In genomic region chr12:103346945-103347344, GRCm38 (mm10) we compare ENCODE assay signal across 13 mouse cellular contexts. TPM values are rescaled to one million over a fixed set of nuclear protein-coding genes. Genes with fewer than 3 reads are reported as not detected.
DNase-seq lines count a peak whose midpoint lies in the region; ATAC-seq and TF ChIP-seq lines count a peak whose summit lies in the region.
"Had no signal": no experiment of that assay in that cellular context is flagged by ENCODE, and none has a peak within 500 bp of the region (broad histone marks: within the 10 kb centered on the region; RNA-seq: fewer than 3 reads in every experiment).

No protein-coding gene starts in this region.

- no peak for DNase-seq in heart, adult 9 months (ENCODE audit: low spot score in 2 of 2)
- DNase-seq in right cerebral cortex, adult 18-20 months = peak; percentile 82
- no peak for DNase-seq in right cerebral cortex, postnatal 10 days (ENCODE audit: low spot score in 2 of 2)
- no peak for DNase-seq in cerebellum, postnatal 25 days
- DNase-seq: cerebellum, postnatal 14 days; kidney, postnatal 14 days; liver, embryonic 13.5 days; midbrain, embryonic 14.5 days had no signal

- WGBS in heart, embryonic 14.5 days = 57% methylated on average over 8 of the region's 8 CpGs
- WGBS in olfactory bulb, adult 2 months = 39% methylated on average over 8 of the region's 8 CpGs

- peak overlapping the region; percentile 34; the same call in 1 of the 2 replicates for H3K9ac ChIP-seq in heart, embryonic 14.5 days (ENCODE audit: low read length)
- H3K9ac ChIP-seq: liver, embryonic 13.5 days had no signal

- H3K9me3 ChIP-seq in heart, embryonic 14.5 days (ENCODE audit: control insufficient read depth, low read length) = no peaks in the 10 kb centered on the region
- H3K9me3 ChIP-seq: liver, embryonic 13.5 days had no signal

- H3K4me1 ChIP-seq in heart, embryonic 14.5 days (ENCODE audit: control insufficient read depth in 2 of 2, insufficient read depth in 2 of 2, low read length in 2 of 2) = peaks cover 10 to 20% of the 10 kb centered on the region in 2 experiments
- peaks cover 38% of the 10 kb centered on the region for H3K4me1 ChIP-seq in bone marrow macrophage, adult 2 months (ENCODE audit: control insufficient read depth, insufficient read depth, low read length)
- H3K4me1 ChIP-seq in olfactory bulb, adult 2 months (ENCODE audit: control insufficient read depth, insufficient read depth, low read length) = peaks cover 16% of the 10 kb centered on the region
- H3K4me1 ChIP-seq: liver, embryonic 13.5 days had no signal

- no peak for ATAC-seq in heart, embryonic 14.5 days (ENCODE audit: insufficient number of reproducible peaks, insufficient read depth, low FRiP score, low read depth)

- H3K27me3 ChIP-seq in heart, embryonic 14.5 days (ENCODE audit: control insufficient read depth, insufficient read depth, low read length) = no peaks in the 10 kb centered on the region
- H3K27me3 ChIP-seq: liver, embryonic 13.5 days had no signal

- TF ChIP-seq CTCF in bone marrow macrophage, adult 2 months (IDR thresholded peaks at IDR 0.05; ENCODE audit: low read depth, low read length) = no peak
- TF ChIP-seq CTCF in olfactory bulb, adult 2 months (IDR thresholded peaks at IDR 0.05; ENCODE audit: insufficient read depth, low read depth, low read length) = no peak

- no peak for TF ChIP-seq POLR2A in bone marrow macrophage, adult 2 months (IDR thresholded peaks at IDR 0.05; ENCODE audit: borderline replicate concordance, low read depth, low read length)
- no peak for TF ChIP-seq POLR2A in olfactory bulb, adult 2 months (IDR thresholded peaks at IDR 0.05; ENCODE audit: insufficient read depth, low read depth, low read length)

- no peak overlapping the region for H3K4me3 ChIP-seq in heart, embryonic 14.5 days (ENCODE audit: control insufficient read depth in 1 of 2, insufficient read depth in 1 of 2, low read depth in 1 of 2, low read length in 2 of 2)
- no peak overlapping the region for H3K4me3 ChIP-seq in bone marrow macrophage, adult 2 months (ENCODE audit: insufficient read depth, low read length)
- no peak overlapping the region for H3K4me3 ChIP-seq in olfactory bulb, adult 2 months (ENCODE audit: insufficient read depth, low read depth, low read length)
- H3K4me3 ChIP-seq: liver, embryonic 13.5 days had no signal

- no peak overlapping the region for H3K27ac ChIP-seq in heart, embryonic 14.5 days (replicated peaks in 1 of 2; ENCODE audit: control insufficient read depth in 1 of 2, insufficient read depth in 1 of 2, low read depth in 2 of 2, low read length in 2 of 2)
- H3K27ac ChIP-seq in bone marrow macrophage, adult 2 months (ENCODE audit: insufficient read depth, low read depth, low read length) = peak overlapping the region; percentile 34
- peak overlapping the region; percentile 75 for H3K27ac ChIP-seq in olfactory bulb, adult 2 months (ENCODE audit: insufficient read depth, low read depth, low read length)
- H3K27ac ChIP-seq: liver, embryonic 13.5 days had no signal

- H3K36me3 ChIP-seq in heart, embryonic 14.5 days (ENCODE audit: control insufficient read depth, insufficient read depth, low read length) = peaks cover 14% of the 10 kb centered on the region; the same call in 1 of the 2 replicates
- H3K36me3 ChIP-seq: liver, embryonic 13.5 days had no signal

- H3K4me2 ChIP-seq in heart, embryonic 14.5 days (ENCODE audit: low read length) = no peak overlapping the region
- H3K4me2 ChIP-seq: liver, embryonic 13.5 days had no signal

RNA-seq across cellular contexts. Expression of gene Asb2, which starts 8.9 kb away (rescaled TPM):
- polyA plus RNA-seq in heart, embryonic 14.5 days (2014; fragmentation: Nextera tagmentation; extraction: Ambion mirVana) = 235 and 254 TPM in 2 replicates
- 2.1 TPM in 2 replicates for polyA plus RNA-seq in bone marrow macrophage, adult 2 months (2012; ENCODE audit: insufficient read depth, insufficient read length, missing spikeins)
- not detected in 2 replicates for polyA plus RNA-seq in olfactory bulb, adult 2 months (2012; ENCODE audit: insufficient read depth, insufficient read length, low replicate concordance, missing spikeins)

RNA-seq across cellular contexts. Expression of gene Fam181a, which starts 36.2 kb away (rescaled TPM):
- 0.19 TPM in 1 of 2 replicates, not detected in the other for polyA plus RNA-seq in heart, embryonic 14.5 days (2014; fragmentation: Nextera tagmentation; extraction: Ambion mirVana)
- polyA plus RNA-seq in bone marrow macrophage, adult 2 months (2012; ENCODE audit: insufficient read depth, insufficient read length, missing spikeins) = not detected in 2 replicates
- not detected in 2 replicates for polyA plus RNA-seq in olfactory bulb, adult 2 months (2012; ENCODE audit: insufficient read depth, insufficient read length, low replicate concordance, missing spikeins)
- polyA plus RNA-seq: heart, embryonic 16.5 days; intestine, embryonic 14.5 days; liver, embryonic 13.5 days had no signal

RNA-seq across cellular contexts. Expression of gene Otub2, which starts 41.5 kb away (rescaled TPM):
- polyA plus RNA-seq in heart, embryonic 14.5 days (2014; fragmentation: Nextera tagmentation; extraction: Ambion mirVana) = 13.8 and 14.8 TPM in 2 replicates
- polyA plus RNA-seq in bone marrow macrophage, adult 2 months (2012; ENCODE audit: insufficient read depth, insufficient read length, missing spikeins) = 3.8 and 5.6 TPM in 2 replicates
- not detected in 2 replicates for polyA plus RNA-seq in olfactory bulb, adult 2 months (2012; ENCODE audit: insufficient read depth, insufficient read length, low replicate concordance, missing spikeins)

Comparison
In these comparisons a context has a peak if more than half of its experiments do, and no peak if none do; other contexts are left out.
1. H3K27ac ChIP-seq: peak in bone marrow macrophage, adult 2 months (single experiment) and olfactory bulb, adult 2 months (single experiment); none in heart, embryonic 14.5 days (0 of 2).
2. RNA of gene Asb2, which starts 8.9 kb away (polyA plus RNA-seq): 235 to 254 TPM in heart, embryonic 14.5 days; 2.1 TPM in bone marrow macrophage, adult 2 months and not detected in olfactory bulb, adult 2 months; every median in the first group is over 10 times any median in the second.